Mouse (Mus musculus) ES-Bruce4 (cell line): ENCODE results near the gene Hipk4.

Experiments
- EP300 ChIP-seq: IDR thresholded peaks from 2 replicates; pipeline ENCODE4 v1.6.1; 2011; ENCODE audit warnings: low read depth, low read length; ENCODE audit not compliant: insufficient read depth
- POLR2A ChIP-seq: IDR thresholded peaks from one replicate; pipeline ENCODE4 v1.8.1; 2011; ENCODE audit warnings: low read length; ENCODE audit not compliant: insufficient read depth

DNA sequence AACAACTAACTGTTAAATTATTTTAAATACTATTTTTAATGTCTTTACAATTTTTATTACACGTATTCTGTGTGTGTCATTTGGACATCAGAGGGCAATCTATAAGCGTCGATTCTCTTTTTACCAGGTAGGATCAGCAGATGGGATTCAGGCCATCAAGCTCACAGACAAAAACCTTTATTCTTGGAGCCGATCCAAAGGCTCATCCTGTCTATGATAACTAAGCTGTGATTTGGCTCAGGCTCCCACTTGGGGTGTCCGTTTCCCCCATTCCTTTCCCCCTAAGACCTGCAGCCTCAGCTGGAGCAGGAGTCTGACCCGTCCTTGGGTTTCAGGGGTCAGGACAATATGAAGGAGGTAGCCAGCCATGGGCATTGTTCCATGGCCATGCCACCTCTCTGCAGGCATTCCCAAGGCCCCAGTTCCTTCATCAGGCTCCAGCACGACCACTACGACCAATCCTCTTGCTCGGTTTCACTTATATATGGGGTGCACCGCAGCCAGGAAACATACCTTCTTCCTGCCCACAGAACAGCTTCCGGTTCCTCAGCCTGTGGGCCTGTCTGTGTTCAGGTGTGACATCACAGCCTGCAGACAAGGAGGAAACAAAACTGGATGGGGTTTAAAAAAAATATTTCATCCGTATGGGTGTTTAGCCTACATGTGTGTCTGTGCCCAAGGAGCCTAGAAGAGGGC is 21.8 kb downstream of the Hipk4 start:
- no peak for TF ChIP-seq EP300
- TF ChIP-seq POLR2A, result no peak
